Comparison of ENCODE assay signal across 24 mouse cellular contexts in genomic region chr2:46394161-46394560, GRCm38 (mm10).
DNase-seq lines count a peak whose midpoint lies in the region; ATAC-seq and TF ChIP-seq lines count a peak whose summit lies in the region.
"Had no signal": no experiment of that assay in that cellular context is flagged by ENCODE, and none has a peak within 500 bp of the region (broad histone marks: within the 10 kb centered on the region; RNA-seq: fewer than 3 reads in every experiment).

No protein-coding gene starts in this region.

- ATAC-seq in midbrain, postnatal 0 days (ENCODE audit: low FRiP score), result no peak; the same call in 1 of the 2 replicates
- no peak for ATAC-seq in midbrain, embryonic 13.5 days
- ATAC-seq: midbrain, embryonic 15.5 days; Patski had no signal

- TF ChIP-seq CTCF in midbrain, postnatal 0 days (IDR thresholded peaks at IDR 0.05), result no peak

- H3K9ac ChIP-seq in midbrain, postnatal 0 days (replicated peaks; ENCODE audit: low read length, poor library complexity, severe bottlenecking), result no peak overlapping the region
- no peak overlapping the region for H3K9ac ChIP-seq in midbrain, embryonic 13.5 days (replicated peaks)
- H3K9ac ChIP-seq: embryonic facial prominence, embryonic 15.5 days; midbrain, embryonic 15.5 days; neural tube, embryonic 15.5 days had no signal

- no peaks in the 10 kb centered on the region for H3K27me3 ChIP-seq in midbrain, postnatal 0 days (ENCODE audit: insufficient read depth, low read length)
- no peaks in the 10 kb centered on the region for H3K27me3 ChIP-seq in midbrain, embryonic 13.5 days
- H3K27me3 ChIP-seq: embryonic facial prominence, embryonic 15.5 days; midbrain, embryonic 15.5 days; neural tube, embryonic 15.5 days; Patski had no signal

- no peak overlapping the region for H3K27ac ChIP-seq in midbrain, postnatal 0 days (ENCODE audit: low read depth, low read length)
- H3K27ac ChIP-seq in midbrain, embryonic 13.5 days, result no peak overlapping the region
- H3K27ac ChIP-seq: embryonic facial prominence, embryonic 15.5 days; forebrain, embryonic 10.5 days; hindbrain, embryonic 10.5 days; limb, embryonic 10.5 days; midbrain, embryonic 15.5 days; neural tube, embryonic 15.5 days; stomach, postnatal 0 days had no signal

- no peaks in the 10 kb centered on the region for H3K36me3 ChIP-seq in midbrain, postnatal 0 days (ENCODE audit: insufficient read depth, low read length)
- no peaks in the 10 kb centered on the region for H3K36me3 ChIP-seq in midbrain, embryonic 13.5 days
- H3K36me3 ChIP-seq: embryonic facial prominence, embryonic 15.5 days; forebrain, embryonic 10.5 days; hindbrain, embryonic 10.5 days; limb, embryonic 10.5 days; midbrain, embryonic 15.5 days; neural tube, embryonic 15.5 days had no signal

- no peaks in the 10 kb centered on the region for H3K9me3 ChIP-seq in midbrain, postnatal 0 days (ENCODE audit: low read length)
- H3K9me3 ChIP-seq in midbrain, embryonic 13.5 days, result no peaks in the 10 kb centered on the region
- H3K9me3 ChIP-seq: embryonic facial prominence, embryonic 15.5 days; forebrain, embryonic 10.5 days; limb, embryonic 10.5 days; midbrain, embryonic 15.5 days; neural tube, embryonic 15.5 days had no signal

- DNase-seq in cerebellum, postnatal 36 days, result peak; percentile 9 to 16
- no peak for DNase-seq in cerebellum, adult 18-20 months
- peak; percentile 24 for DNase-seq in midbrain, postnatal 0 days (ENCODE audit: low spot score)
- peak; percentile 58 to 86 for DNase-seq in layer of hippocampus, adult 18-20 months (ENCODE audit: low spot score in 2 of 2)
- peak; percentile 47 for DNase-seq in telencephalon, adult 2 months (ENCODE audit: low read depth, low spot score)
- no peak for DNase-seq in right cerebral cortex, postnatal 14 days
- DNase-seq in retina, postnatal 1 day, result no peak
- DNase-seq: adrenal gland, postnatal 25 days; cerebellum, adult 9-11 months; gastrocnemius, postnatal 36 days; kidney, adult 2 months; kidney, postnatal 10 days; lung, adult 18-20 months; lung, postnatal 14 days; thymus, postnatal 25 days had no signal

- H3K4me1 ChIP-seq in midbrain, postnatal 0 days (ENCODE audit: insufficient read depth, low read length), result no peaks in the 10 kb centered on the region
- no peaks in the 10 kb centered on the region for H3K4me1 ChIP-seq in midbrain, embryonic 13.5 days (replicated peaks)
- H3K4me1 ChIP-seq: embryonic facial prominence, embryonic 15.5 days; forebrain, embryonic 10.5 days; hindbrain, embryonic 10.5 days; limb, embryonic 10.5 days; midbrain, embryonic 15.5 days; neural tube, embryonic 15.5 days had no signal

- WGBS in midbrain, postnatal 0 days, result 85% methylated on average over 2 of the region's 2 CpGs
- WGBS in midbrain, embryonic 13.5 days, result 80% methylated on average over 2 of the region's 2 CpGs

- H3K4me3 ChIP-seq in midbrain, postnatal 0 days (ENCODE audit: low read depth, low read length), result no peak overlapping the region
- H3K4me3 ChIP-seq in midbrain, embryonic 13.5 days (replicated peaks), result no peak overlapping the region
- H3K4me3 ChIP-seq: embryonic facial prominence, embryonic 15.5 days; forebrain, embryonic 10.5 days; hindbrain, embryonic 10.5 days; limb, embryonic 10.5 days; midbrain, embryonic 15.5 days; neural tube, embryonic 15.5 days had no signal

- H3K4me2 ChIP-seq in midbrain, postnatal 0 days (ENCODE audit: low read depth, low read length, poor library complexity, severe bottlenecking), result no peak overlapping the region
- H3K4me2 ChIP-seq in midbrain, embryonic 13.5 days (replicated peaks), result no peak overlapping the region
- H3K4me2 ChIP-seq: embryonic facial prominence, embryonic 15.5 days; midbrain, embryonic 15.5 days; neural tube, embryonic 15.5 days had no signal

Comparison
In these comparisons a context has a peak if more than half of its experiments do, and no peak if none do; other contexts are left out.
1. DNase-seq: peak in cerebellum, postnatal 36 days (2 of 2), midbrain, postnatal 0 days (single experiment), layer of hippocampus, adult 18-20 months (2 of 2) and telencephalon, adult 2 months (single experiment); none in cerebellum, adult 18-20 months (0 of 2), right cerebral cortex, postnatal 14 days (single experiment) and retina, postnatal 1 day (single experiment).